Mouse (Mus musculus): Measurements from ENCODE around the gene Myo10.

GRCm38 (mm10) chr15:25847576-25848168 lies 225.3 kb downstream of the Myo10 start:
- TF ChIP-seq CTCF (IDR thresholded peaks at IDR 0.05; ENCODE audit: borderline replicate concordance, control insufficient read depth, extremely low read depth, insufficient read depth, low read length, poor library complexity) (no peak), POLR2A (IDR thresholded peaks at IDR 0.05; ENCODE audit: control insufficient read depth, extremely low read depth, insufficient read depth, low read length, poor library complexity) (no peak)
